Mouse (Mus musculus) MEL (cell line): ENCODE measurements at regions not wholly inside any gene's neighbourhood (a gene's known extent, or its start where the extent isn't known, plus 50 kb on each side); places are given as distances from the start of the nearest gene placed in this dataset.

Source experiments
- CTCF ChIP-seq, 3 experiments: IDR thresholded peaks in 2 of 3; conservative IDR thresholded peaks in 1 of 3; 2 replicates each; pipeline ENCODE4 v1.5.1; 2011 to 2012; ENCODE audit warnings: low read length in 3 of 3, low read depth in 2 of 3, mild to moderate bottlenecking in 2 of 3, improper control_type of control experiment in 1 of 3, inconsistent platforms in 1 of 3, mixed read lengths in 1 of 3, moderate library complexity in 1 of 3; ENCODE audit not compliant: control insufficient read depth in 1 of 3, insufficient read depth in 1 of 3, poor library complexity in 1 of 3, severe bottlenecking in 1 of 3
- POLR2AphosphoS2 ChIP-seq: IDR thresholded peaks from 2 replicates; pipeline ENCODE4 v1.6.1; 2011; ENCODE audit warnings: low read length, improper control_type of control experiment

DNA sequence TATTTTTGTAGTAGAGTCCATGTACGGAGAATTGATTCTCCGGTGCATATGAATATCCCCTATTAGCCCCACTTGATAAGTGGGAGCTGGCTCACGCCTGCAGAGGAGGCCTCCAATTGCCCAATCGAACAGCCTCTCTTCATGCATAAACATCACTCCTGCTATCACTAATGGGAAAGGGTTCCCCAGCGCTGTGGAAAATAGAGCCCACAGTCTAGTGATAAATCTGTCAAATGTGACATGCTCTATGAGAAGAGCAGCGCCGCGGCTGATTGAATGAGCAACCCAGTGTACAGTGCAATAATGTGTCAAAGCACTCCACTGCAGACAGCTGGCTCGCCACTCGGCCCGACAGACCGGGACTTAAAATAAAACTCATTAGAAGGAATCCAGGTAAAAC, 182.8 kb upstream of the Id4 start:
- TF ChIP-seq POLR2AphosphoS2 (no peak), CTCF (IDR thresholded peaks at IDR 0.05 in 2 of 3, conservative IDR thresholded peaks at IDR 0.05 in 1 of 3; ENCODE audit: control insufficient read depth in 1 of 3, insufficient read depth in 1 of 3, low read depth in 2 of 3, low read length in 3 of 3, poor library complexity in 1 of 3, severe bottlenecking in 1 of 3) (no peak)
